Mouse (Mus musculus) regulatory T cell (primary cell): ENCODE data around the gene Cel.

Experiments
- in situ Hi-C: fragments of 300-600 bp; cut with MboI, MseI; formaldehyde crosslinking; loops from one replicate; pipeline ENCODE4 v1.15.1; 2025; ENCODE audit warnings: high pct_unique_total_duplicates

The Cel gene

DNA sequence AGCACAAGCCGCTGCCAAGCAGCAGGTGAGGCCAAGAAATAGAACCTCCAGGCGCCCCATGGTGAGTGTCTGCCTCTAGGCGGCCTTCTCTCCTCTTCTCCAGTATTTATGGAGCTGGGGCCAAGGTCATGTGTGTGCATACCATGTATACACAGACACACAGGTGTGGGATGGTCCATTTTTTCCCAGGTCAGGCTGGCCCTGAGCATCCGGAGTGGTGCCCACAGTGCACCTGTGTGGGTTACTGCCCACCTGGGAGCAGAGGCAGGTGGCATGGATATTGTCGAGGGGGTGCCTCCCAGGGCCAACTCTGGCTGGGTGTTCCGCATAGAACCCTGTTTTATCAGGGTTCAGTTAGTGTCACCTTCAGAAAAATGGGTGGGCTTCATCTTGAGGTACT lies at the start of gene Cel:
Gene Cel (minus strand): TSS at position 101 of the 400 bp plus-strand sequence.
- in situ Hi-C loops: no loop called here

DNA sequence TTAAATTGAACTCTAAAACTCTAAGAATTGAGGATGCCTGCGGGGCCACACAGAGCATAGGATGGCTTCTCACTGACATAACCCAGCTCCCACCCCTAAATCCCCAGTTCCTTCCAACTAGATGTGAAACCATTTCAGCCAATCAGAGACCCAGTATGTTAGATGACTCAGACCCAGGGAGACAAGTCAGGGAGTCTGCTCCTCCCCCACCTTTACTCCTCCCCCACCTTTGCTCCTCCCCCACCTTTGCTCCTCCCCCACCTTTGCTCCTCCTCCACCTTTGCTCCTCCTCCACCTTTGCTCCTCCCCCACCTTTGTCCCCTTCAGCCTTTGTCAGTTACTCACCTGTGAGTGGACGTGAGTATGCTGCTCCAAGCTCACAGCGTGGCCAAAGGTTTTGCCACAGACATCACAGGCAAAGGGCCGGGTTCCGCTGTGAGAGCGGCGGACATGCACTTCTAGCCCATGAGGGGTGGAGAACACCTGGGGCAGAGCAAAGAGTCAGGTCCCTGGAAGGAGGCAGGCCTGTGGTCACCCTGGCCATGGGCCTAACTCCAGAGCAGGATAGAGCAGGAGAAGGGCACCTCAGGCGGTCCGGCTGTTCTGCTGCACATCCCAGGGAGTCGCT lies 49.3 kb upstream of the Cel start:
- in situ Hi-C loops: no loop called here

DNA sequence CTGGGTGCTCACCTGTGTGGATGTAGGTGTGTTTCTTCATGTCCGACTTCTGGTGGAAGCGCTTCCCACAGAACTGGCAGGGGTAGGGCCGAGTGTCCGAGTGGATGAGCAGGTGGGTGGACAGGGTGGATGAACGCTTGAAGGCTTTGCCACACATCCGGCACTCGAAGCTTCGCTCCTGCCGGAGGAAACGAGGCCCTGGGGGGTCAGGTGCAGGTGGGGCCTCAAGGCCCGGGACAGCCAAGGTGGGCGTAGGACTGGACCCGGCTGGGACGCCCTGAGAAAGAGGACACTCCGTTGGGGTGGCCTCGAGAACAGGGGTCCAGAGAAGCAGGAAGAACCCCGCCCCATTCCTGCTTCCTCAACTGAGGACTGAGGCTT lies 48.2 kb upstream of the Cel start:
- in situ Hi-C loops: no loop called here

DNA sequence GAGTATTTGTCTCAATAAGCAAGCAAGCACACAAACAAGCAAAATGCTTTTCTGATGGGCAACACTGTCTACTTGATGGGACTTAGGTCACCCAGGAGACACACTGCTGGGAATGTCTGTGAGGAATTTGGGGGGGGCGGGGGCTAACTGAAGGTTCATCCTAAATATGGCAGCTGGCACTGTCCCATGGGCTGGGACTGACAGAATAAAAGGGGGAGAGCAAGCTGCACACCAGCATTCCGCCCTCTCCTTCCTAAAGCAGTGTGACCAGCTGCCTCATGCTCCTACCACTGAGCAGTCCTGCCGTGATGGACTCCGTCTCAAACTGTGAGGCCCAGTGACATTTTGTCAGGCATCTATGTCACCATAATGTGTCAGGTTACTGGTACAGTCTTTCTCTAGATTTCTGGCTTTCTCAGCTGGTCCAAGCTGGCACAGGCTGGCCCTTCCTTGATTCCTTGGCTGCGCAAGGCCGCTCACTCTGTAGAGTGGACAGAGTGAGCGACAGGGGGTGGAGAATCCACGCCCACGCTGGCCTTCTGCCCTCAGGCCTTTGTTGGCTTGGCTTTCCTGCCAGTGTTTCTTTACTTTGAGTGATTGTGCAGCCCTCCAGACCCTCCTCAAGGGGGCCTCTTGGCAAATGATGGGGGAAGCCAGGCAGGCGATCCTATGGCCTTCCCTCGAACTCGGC lies 47.7 kb upstream of the Cel start:
- in situ Hi-C loops: no loop called here

DNA sequence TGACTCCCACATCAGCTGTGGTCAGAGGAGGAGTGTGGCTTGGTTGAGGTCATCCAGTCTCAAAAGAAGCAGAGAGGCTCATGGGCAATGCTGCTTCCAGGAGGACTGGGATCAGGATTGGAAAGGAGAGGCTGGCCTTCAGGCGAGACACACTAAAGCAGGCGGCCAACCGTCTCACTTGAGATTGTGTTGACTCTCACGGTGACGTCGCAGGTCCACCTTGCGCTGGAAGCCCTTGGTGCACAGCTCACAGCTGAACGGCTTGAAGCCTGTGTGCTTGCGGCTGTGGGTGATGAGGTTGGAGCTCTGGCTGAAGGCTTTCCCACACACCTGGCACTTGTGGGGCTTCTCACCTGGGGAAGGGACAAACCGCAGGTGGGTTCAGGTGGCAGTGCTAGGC lies 46.6 kb upstream of the Cel start:
- in situ Hi-C loops: no loop called here

DNA sequence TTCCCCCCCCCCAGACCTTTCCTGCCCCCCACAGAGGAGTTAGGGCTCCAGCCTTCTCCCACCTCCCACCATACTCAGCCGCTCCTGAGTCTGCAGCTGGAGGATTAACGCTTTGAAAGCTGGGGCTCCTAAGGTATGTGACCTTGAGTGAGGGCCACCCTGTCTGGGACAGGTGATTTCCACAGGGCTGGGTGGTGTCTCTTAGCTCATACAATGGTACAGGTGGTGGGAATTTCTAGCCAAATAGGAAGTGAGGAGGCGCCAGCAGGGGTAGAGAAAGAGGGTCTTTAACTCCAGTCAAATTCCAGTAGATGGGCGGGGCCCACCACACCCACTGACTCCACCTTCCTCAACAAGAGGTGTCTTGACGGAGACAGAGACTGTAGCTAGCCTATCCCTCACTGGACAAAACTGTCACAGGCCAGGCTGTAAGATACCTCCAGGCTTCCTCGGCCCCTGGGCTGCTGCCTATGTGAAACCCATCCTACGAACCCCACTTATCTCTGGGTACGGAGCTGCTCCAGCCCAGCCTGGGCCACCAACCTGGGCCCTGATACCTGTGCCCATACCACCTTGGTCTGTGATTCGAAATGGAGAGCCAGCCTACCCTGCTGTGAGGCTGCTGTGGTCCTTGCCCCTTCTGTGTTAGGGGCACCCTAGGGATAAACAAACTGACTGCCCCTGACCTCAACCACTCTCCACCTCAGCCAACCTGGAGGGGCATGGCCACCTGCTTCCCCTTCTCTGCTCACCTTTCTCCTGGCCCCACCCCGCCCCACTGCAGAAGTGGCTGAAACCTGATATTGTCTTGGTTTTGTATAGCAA lies 44.4 kb upstream of the Cel start:
- in situ Hi-C loops: no loop called here

DNA sequence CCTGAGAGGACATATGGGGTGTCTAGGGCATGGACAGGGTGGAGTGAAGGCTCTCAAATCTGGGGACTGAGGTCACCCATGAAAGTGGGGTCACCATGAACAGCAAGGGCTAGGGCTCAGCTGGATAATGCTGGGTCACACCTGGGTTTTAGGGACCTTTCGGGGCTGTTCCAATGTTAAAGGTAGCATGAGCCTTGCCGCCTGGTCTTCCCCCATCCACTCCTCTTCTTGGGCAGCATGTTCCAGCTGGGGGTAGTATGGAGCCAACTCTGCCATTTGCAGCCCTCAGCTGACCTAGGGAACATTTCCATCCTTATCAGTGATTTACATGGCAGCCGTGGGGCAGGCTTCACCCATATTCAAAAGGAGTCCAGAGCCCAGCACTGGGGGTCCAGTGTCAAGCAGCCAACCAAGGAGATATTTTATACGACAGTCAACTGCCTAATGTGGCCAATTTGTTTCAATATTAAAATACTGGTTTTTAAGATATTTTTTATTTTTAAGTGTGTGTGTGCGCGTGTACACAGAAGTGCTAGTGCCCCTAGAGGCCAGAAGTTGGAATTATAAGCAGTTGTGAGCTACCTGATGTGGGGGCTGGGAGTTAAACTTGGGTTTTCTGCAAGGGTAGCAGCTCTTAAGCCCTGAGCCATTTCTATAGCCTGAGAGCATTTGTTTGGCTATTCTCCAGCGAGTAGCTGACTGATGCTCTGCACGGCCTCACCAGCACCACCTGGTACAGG lies 43.6 kb upstream of the Cel start:
- in situ Hi-C loops: no loop called here

DNA sequence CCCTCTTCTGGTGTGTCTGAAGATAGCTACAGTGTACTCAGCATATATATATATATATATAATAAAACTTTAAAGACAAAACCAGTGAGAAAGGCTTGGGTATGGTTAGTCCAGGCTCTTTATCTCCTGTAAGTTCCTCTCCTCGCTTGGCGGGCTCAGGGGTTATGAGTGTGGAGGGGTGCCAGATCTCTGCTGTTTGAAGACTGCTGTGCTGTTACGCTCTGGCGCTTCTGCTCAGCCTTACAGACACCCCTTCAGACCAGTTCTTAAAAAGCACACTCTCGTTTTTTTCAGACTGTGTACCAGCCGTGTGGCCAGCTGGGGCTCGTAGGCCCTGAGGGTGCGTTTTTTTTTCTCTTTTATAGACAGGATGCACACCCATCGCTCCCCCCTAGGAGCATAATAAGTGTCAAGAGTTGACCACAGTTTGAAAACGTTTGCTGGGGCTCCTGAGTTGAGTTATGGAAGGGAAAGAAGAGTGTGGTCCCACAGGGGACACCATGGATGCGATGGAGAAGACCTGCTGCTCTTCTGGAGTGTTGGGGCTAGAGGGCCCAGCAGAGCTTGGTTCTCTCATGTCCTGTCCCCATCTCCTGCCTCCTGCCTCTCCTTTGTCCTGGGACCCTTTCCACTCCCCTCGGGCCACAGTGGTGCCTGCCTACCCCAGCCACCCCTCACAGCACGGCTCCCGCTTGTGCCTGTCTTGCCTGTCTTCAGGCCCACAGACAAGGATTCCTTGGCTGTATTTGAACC lies 42.8 kb upstream of the Cel start:
- in situ Hi-C loops: no loop called here

DNA sequence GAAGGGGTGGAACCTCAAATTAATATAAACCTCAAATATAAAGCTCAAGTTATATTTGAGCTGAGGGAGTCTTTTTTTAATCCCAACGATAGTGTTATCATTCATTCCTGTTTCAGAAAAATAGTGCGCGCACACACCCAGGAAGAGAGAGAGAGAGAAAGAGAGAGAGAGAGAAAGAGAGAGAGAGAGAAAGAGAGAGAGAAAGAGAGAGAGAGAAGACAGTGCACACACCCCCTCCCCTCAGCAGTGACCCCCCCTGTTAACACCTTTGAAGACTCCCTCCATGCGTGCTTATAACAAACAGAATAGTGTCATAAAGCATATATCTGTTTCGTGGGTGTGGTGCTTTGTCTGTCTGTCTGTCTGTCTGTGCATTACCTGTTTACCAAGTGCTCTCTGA lies 40.3 kb upstream of the Cel start:
- in situ Hi-C loops: no loop called here

DNA sequence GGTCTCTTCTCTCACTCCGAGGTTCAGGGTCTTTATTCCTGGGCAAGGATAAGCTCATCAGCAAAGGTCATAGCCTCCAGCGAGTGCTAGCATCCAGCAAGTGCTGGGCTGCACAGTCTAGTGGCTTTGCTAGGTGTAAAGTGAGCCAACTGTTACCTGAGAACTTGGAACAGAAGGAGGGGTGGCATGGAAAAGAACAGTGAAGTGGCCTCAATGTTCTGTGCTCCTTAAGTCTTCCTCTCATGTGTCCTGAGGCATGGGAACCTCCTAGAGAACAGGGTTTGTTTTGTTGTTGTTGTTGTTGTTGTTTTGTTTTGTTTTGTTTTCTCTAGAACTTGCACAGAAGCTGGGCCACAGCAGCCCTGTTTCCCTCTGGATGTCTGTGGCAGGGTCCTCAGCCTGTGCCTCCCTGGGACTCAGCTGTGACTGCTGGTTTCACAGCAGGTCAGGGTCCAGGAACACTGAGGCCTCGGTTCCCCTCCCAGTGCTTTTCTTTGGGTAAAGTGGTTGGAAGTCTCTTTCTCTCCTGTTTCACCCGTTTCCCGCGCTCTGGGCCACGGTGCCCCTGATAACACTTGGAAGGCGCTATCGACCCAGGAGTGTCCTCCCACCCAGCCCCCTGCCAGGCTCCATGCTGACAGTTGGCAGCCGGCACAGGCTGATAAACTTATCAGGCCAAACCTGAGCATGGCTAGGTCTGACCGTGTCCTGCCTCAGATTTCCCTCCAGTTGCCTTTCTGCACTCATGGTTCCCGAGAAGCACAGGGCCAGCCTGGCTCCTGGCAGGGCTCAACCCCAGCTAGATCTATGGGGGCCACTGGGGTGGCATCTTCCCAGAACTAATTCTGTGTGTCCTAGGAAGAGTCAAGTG lies 38.8 kb upstream of the Cel start:
- in situ Hi-C loops: no loop called here

DNA sequence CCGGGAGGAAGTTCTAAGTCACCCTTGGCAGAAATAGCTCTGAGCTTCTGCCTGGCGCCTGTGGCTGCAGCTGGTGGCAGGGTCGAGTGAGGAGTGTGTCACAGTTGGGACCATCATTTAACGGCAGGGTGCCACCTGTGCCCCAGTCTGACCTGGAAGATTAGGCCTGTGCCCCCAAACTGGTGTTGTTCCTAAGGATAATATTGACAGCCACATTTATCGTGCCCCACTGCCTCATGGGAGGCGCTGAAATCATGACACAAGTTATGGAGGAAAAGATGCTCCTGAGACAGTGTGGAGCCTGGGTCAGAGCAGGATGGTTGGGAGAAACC lies 36.3 kb upstream of the Cel start:
- in situ Hi-C loops: loop anchor here (10.0 kb wide), 1 partner anchor 445 kb away; no protein-coding TSS in a partner anchor

DNA sequence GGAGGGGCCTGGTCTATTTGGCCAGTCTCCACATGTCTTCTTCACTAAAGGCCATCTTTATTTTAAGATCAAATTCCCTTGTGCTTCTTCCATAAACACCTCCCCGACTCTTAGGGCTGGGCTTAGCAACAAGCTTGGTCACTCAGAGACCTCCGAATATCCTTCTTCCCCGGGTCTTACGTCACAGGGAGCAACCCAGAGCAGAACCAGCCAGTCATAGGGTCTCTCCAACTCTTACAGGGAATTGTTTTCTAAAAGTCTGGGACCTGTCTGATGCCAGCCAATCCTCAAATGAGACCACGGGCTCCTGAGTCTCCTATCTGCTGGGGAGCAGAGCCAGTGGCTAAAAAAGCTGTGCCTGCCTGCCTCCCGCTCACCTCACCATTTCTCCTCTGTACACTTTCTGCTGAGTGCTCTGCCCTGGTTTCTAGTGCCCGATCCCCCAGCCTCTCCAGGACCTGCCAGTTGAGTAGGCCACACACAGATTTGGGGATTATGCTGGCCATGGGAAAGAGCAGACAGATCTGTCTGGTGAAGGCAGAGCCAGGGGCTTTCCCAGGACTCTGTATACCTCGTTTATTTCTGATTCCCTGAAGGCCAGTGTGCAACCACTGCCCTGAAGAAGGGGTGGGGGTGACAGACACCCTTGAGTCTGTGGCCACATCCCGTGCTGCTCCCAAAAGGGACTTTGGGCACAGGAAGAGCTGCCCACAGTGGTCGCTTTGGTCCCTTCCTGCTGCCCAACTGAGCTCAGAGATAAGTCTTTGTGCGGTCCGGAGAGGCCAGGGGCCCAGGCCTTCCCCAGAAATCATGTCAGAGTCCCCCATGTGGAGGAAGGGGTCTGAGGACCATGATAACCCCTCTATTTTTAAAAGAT lies 35.7 kb upstream of the Cel start:
- in situ Hi-C loops: loop anchor here (10.0 kb wide), 1 partner anchor 446 kb away; no protein-coding TSS in a partner anchor

DNA sequence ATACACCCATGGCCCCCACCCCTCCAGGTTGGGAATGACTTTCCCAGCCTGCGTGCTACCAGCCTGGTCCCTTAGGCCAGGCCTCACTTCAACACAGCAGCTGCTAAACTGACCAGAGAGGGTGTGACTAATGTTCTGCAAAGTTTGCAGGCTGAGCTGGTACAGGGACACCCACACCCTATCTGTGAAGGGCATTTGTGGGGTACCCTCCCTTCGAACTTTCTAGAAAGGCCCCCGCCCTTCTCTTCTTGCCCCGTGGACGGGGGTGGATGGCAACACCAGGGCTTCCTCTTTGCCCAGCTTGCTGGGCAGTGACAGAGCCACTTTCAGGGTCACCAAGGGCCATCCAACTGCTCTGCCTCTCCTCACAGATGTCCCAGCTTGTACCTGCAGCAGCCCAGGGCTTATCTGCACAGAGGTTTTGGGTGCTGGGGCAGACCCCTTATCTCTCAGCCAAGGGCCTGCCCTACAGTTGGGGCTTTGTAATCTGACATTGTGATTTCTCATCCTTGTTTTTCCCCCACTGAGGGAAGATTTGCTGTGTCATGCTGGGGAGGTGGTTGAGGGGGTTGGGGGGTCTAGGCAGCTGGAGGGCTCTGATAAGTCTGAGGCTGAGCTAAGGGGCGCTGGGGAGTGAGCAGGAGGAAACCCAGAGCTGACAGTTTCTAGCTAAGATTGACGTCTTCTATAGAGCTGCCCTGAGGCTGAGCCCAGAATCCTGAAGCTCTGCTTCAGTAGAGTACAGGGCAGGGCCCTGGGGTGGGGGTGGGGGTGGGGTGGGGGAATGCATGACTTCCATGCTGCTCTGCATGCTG lies 34.7 kb upstream of the Cel start:
- in situ Hi-C loops: loop anchor here (10.0 kb wide), 1 partner anchor 447 kb away; no protein-coding TSS in a partner anchor

DNA sequence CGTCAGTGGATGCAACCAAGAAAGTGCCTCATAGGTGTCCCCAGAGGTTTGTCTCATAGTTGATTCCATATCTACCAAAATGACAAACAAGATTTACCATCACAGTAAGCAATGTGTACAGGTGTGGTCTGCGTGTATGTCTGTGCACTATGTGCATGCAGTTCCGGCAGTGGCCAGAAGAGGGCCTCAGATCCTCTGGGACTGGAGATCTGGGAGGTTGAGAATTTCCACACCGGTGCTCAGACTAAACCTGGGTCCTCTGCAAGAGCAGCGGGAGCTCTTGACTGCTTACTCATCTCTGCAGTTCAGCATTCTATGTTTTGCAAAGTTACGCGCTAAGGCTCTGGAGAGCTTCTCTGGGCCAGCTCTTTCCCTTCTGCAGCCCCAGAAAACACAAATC lies 33.8 kb upstream of the Cel start:
- in situ Hi-C loops: loop anchor here (10.0 kb wide), 1 partner anchor 448 kb away; no protein-coding TSS in a partner anchor

DNA sequence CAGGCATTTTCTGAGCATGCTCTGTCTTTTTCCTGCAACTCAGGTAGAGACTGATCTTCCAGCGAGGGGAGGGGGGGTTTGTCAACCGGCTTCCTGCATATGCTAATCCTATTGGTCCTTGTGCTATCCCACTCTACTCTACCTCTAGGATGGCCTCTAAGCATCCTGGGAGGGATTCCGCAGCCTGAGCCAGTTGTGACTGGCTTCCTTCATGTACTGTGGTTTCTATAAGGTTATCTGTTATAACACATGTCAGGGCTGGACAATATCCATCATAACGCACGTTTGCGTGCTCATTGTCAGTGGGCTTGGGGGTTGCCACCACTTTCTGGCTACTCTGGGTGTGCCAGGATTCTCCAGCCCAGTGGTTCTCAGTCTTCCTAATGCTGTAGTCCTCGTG lies 32.8 kb upstream of the Cel start:
- in situ Hi-C loops: loop anchor here (10.0 kb wide), 1 partner anchor 449 kb away; no protein-coding TSS in a partner anchor

DNA sequence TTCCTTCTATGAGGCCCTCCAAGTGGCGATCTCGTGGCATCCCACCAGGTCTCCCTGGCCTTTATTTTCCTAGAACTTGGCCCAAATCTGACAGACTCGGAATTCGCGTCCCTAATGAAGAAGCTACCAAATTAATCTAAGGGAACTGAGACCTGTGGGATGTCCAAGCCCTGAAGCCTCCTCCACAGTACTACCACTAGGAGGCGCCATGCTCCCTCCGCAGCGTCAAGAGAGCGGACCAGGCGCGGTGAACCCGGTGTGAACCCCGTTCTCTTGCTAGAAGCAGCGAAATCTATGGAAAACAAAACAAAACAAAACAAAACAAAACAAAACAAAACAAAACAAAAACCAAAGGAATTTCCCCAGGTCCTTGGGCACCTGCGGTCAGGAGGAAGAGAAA lies 29.6 kb upstream of the Cel start:
- in situ Hi-C loops: loop anchor here (10.0 kb wide), 1 partner anchor 452 kb away; no protein-coding TSS in a partner anchor

DNA sequence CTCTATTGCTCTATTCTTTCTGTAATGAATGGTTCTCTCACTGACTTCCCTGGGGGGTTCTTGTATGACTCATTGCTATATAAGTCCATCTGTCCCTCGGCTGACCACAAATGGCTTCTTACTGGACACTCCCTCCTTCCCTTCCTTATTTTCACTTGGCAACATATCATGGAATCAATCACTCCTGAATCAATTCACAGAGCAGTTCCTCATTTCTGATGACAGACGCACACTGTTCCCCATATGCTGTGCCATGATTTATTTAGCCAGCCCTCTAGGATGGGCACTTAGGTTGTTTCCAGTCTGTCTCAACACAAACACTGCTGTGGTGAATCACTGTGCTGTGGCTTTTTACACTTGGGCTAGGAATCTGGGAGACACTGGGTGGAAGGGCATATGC lies 28.3 kb upstream of the Cel start:
- in situ Hi-C loops: loop anchor here (10.0 kb wide), 1 partner anchor 453 kb away; no protein-coding TSS in a partner anchor

DNA sequence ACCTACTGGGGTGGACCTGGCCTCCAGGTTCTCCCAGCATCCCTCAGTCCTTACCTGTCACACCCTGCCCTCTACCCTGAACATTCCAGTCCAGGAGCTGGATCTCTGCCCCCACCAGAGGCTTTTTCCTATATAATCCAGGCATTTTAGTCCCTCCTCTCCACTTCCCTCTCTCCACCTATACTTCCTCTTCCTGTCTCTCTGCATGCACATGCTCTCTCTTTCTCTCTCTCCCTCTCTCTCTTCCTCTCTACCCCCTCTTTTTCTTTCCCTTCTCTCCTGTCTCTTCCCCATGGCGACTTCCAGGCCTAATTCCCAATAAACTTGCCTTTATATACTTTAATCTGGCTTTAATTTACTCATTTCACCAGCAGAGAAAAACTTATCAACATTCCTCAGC lies 25.4 kb upstream of the Cel start:
- in situ Hi-C loops: no loop called here
